Mouse (Mus musculus): ENCODE data around the gene Olfr556.
"Not testable (repeated sequence)": the region's sequence is repeated elsewhere in the genome, so short reads cannot be mapped to it uniquely, and the experiment has no call there.

Olfr556 gene

DNA sequence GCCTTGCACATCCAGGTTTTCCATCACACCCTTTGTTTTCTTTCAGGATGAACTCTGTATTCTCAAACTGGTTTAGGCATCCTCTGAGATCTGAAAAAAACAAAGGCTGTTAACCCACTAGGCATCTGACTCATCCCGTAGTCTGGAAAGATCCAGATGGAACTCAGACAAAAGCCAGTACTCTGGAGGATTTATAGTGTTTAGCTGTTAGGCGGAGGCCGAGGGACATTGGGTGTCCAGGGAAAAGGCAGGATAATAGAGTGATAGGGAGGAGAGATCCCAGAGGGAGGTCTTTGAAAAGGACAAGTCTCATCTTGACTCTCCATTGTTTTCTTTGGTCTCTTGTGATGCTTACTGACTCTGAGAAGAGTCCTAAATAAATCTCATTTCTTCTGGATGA, at the start of gene Olfr556:
Gene Olfr556, plus strand, starts transcription at position 301 of the 400 bp plus-strand sequence.
- DNase-seq (ENCODE audit: extremely low read depth, low read depth, low spot score): no peak

DNA sequence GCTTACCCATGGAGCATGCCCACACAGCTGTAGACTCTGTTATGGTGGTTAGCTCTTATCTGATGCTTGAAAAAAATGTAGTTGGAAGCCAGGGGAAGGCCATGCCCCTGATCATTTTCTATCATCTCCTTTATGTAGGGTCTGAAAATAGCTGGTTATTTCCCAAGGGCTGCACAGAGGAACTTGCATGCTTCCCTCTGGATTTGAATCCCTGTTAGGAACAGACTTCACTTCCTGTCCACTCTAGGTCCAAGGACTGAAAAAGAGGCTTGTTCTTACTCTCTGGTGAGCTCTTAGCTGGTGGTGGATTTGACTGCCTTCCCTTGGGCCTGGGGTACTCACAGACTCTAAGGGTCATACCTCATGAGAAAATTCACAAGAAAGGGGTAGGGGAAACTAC, 46.6 kb upstream of the Olfr556 start, which contains the start of gene Olfr553:
Gene Olfr553, minus strand, starts transcription at position 101 of the 400 bp plus-strand sequence.
- DNase-seq (ENCODE audit: extremely low read depth, low read depth, low spot score): no peak

DNA sequence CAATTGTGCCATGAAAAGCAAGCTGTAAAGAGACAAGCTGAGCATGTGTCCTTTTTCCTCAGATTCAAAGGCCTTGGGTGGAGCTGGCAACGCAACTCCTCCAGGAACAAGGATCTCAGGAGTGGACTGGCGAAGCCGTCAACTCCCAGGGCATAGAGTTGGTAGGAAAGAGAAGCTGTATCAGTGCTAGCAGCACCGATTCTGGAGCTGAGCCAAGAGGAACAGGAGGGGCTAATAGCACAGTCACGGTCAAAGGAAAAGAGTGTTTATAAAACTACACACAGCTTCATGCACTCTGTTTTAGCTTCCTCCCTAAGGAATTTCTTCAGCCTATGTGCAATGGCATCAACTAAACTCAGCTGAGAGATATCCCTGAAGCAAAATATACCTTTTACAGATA, 45.1 kb upstream of the Olfr556 start:
- no peak for DNase-seq (ENCODE audit: extremely low read depth, low read depth, low spot score)

DNA sequence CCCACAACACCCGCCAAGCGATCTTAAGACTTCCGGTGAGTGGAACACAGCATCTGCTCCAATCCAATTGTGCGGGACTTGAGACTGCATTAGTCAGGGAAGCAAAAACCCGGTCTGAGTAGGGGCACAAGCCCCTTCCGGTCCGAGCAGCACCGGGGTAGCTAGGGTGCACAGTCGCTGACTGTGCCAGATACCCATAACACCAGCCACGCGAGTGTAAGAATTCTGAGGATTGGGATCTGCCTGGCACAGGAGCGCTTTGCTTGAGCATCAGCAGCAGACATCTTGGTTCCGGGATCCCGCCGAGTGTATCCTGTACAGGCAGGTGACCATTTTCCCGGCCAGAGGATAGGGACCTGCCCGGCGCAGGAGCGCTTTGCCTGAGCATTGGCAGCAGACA, 44.3 kb upstream of the Olfr556 start:
- not testable (repeated sequence) for DNase-seq (ENCODE audit: extremely low read depth, low read depth, low spot score)

DNA sequence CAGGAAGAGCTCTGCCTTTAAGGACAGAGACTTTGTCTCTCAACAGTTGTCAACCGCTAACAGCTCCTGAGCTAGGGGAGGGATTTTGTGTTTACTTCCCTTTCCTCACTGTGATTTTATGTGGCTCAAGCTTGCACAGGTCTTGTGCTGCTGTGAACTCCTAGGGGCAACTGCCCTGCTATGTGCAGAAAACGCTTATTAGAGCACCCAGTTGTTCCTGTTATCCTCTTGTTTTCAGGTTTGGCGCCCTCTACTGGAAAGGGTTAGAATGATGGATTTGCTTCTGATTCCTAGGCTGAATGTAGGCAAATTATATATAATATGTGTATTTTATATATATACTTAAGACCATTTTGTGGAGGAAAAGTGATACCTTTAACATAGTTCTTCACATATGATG, 28.0 kb upstream of the Olfr556 start:
- DNase-seq (ENCODE audit: extremely low read depth, low read depth, low spot score): no peak

DNA sequence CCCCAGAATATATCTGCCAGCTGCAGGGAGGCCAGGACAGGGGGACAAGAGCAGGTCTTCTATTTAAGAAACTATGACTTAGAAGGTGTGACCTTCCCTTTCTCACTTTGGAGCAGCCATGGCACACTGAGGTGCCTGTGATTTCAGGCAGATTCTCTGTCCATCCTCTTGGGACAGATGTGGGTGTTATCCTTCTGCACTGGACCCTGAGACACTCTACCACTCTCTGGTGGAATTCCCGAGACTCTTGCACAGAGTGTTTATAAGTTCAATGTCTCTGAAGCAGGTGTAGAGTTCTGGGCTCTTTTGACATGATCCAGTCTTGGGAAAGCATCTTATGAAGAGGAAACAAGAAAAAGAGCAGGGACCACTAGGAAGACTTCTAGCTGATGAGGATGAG, 26.6 kb upstream of the Olfr556 start, which contains the start of gene Olfr554:
Gene Olfr554, plus strand, starts transcription at position 301 of the 400 bp plus-strand sequence.
- no peak for DNase-seq (ENCODE audit: extremely low read depth, low read depth, low spot score)

DNA sequence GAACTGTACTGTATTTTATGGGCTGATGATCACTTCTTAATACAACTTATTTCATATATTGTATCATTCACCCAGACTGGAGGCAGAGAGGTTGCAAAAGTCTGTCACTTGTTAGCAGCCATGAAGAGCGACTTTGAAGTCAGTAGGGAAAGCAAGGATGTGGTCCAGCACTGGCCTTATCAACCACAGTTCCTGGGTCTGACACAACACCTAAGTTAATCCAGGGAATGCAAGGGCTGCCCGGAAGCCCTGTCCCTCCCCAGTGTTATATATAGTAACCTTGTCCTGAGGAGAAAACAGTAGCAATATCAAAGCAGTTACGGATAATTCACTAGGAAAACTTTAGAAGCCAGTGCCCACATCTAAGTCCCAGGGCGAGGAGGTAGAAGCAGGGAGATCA, 19.8 kb upstream of the Olfr556 start:
- DNase-seq (ENCODE audit: extremely low read depth, low read depth, low spot score): not testable (repeated sequence)

DNA sequence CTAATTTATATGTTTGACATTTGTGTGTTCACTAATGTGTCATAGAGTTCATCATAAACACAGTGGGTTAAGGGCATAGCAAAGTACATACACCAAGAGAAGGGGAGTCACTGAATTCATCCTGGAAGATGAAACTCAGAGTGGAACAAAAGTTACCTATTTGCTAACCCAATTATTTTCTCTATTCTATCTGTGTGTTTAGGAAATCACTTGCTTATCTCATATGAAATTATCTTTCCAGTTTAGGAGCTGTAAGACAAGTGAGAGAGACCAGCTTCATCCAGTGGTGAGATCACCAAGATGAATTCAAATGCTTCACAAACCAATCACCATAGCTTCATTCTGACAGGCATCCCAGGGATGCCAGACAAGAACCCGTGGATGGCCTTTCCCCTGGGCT, 6.2 kb upstream of the Olfr556 start, which contains the start of gene Olfr555:
Gene Olfr555, plus strand, starts transcription at position 301 of the 400 bp plus-strand sequence.
- no peak for DNase-seq (ENCODE audit: extremely low read depth, low read depth, low spot score)

DNA sequence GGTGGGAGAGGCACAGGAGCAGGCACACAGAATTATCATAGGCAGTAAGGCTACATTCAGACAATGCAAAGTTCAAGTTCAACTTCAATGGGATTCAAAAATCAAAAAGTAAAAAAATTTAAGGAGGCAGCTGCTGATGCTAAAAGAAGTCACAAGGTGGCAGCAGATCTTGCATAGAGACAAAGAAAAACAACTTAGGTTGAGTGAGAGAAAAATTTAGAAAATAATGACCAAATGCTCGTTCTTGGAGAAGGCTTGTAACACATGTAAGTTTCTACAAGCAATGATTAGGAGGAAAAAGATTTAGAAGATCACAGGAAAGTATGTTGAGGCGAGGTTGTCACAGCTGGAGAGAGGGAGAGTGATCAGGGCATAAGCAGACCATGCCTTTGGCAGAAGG, 679 bp downstream of the Olfr556 start:
- no peak for DNase-seq (ENCODE audit: extremely low read depth, low read depth, low spot score)

DNA sequence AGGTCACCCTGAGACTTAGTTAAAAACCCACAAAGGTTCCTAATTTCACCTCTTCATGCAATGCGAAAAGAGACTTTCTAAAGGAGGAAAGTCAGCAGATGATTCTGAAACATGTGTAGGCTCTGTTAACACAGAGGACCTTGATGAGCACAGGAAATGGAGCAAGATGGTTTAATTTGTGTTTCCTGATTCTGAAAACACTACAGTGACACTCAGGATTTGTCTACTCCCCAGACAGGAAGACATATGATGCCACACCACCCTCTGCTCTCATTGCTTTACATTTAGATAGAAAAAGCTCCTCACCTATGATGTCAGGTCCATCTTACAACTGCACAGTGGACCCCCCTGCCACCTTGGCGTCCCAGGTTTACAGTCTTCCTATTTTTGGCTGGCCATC, 11.5 kb downstream of the Olfr556 start:
- no peak for DNase-seq (ENCODE audit: extremely low read depth, low read depth, low spot score)

DNA sequence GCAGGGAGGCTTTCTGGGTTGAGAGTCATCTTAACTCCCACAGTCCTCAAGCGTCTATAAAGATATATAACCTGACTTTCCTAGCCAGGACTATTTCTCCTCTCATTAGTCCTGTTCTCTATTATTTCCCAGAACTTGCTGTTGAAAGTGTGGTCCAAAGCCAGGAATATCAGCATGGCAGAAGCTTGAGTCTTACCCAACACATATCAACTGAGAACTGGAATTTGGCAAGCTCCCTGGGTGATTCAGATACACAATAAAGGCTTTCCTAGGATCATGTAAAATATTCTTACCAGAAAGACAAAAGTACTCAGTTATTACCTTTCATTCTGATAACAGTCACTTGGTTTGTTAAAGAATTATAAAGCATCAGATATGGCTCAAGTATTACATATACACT, 17.2 kb downstream of the Olfr556 start:
- no peak for DNase-seq (ENCODE audit: extremely low read depth, low read depth, low spot score)

DNA sequence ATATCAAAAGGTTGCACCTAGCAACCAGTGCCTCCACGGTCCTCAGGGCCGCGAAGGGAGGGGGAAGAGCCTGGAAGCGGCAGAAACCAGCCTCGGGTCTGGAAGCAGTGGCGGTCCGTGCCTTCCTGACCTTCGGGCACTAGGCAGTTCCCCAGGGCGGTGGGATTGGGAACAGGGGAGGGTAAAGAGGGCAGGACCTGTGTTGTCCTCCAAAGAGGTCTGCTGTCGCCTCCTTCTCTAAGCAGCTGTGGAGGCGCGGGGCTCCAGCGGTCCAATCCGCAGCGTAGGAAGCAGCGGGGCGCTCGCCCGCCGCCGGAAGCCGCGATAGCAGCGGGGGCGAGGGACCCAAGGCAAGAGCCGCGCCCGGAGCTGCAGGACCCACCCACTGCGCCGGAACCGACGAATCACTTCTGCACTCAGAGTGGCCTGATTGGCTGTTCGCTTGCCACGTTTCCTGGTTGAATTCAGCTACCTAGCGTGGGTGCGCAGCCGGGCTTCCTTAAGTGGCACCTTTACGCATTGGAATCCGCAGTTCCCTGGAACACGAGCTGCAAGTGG, 22.3 kb downstream of the Olfr556 start, which contains the start of gene Trim68:
Gene Trim68, minus strand, starts transcription at position 384 of the 558 bp plus-strand sequence.
- peak; percentile 66 for DNase-seq (ENCODE audit: extremely low read depth, low read depth, low spot score)

DNA sequence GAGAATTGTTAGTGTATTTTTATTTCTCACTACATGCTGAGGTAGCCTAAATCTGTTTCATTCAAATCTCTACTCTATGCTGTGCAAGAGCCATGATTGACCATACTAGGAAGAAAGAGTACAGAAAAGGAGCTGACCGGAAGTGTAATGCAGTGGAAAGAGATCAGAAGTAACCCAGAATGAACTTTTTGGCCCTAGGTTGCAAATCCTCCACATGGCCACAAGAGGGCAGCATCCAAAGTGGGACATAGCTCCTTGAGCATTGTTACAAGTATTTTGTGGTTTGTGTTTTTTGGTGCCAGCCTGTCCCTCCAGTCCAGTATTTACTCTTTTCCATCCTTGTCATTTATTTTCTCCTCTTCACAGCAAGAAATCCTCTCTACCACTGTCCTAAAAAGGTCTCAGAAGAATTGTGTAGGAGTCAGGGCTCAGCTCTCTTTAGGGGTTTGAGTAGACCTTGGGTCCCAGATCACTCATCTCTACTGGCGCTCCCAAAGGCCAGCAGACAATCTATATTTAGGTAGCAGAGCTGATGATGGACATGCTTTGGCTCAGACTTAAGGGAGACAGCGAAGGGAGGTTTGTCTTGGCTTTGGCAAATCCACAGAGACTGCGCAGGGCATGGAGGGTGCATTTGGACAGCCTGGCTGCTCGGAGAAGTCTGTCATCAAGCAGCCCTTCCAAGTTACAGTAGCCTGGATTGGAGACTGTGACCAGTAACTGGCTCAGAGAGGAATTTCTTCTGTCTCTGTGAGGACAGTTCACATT, 30.8 kb downstream of the Olfr556 start, which contains the start of gene Olfr557:
Gene Olfr557, plus strand, starts transcription at position 553 of the 768 bp plus-strand sequence.
- DNase-seq (ENCODE audit: extremely low read depth, low read depth, low spot score): no peak

DNA sequence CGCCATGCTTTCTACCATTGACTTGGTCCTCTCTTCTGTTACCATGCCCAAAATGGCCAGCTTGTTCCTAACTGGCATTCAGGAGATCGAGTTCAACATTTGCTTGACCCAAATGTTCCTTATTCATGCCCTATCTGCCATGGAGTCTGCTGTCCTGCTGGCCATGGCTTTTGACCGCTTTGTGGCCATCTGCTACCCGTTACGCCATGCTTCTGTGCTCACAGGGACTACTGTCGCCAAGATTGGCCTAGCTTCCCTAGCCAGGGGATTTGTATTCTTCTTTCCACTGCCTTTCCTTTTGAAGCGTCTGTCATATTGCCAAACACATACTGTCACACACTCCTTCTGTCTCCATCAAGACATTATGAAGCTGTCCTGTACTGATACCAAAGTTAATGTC, 33.8 kb downstream of the Olfr556 start:
- no peak for DNase-seq (ENCODE audit: extremely low read depth, low read depth, low spot score)

DNA sequence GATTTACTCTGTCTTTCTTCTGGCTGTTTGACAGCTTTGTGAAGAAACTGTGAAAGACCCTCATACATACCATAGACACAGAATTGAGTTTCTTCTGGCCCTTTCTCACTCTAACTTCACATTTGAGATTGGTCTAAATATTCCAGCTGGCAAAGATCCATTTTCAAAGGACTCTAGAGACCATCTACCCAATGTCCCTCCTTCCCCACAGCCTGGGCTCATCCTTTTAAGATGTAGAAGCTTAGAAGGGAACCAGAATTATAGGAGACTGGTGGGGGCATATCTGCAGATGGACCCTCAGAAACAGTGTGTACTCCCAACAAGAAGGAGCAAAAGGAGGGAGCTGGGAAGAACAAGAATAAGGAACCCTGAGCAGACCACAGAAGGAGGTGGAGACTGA, 37.2 kb downstream of the Olfr556 start, which contains the start of gene Olfr558:
Gene Olfr558, plus strand, starts transcription at position 301 of the 400 bp plus-strand sequence.
- no peak for DNase-seq (ENCODE audit: extremely low read depth, low read depth, low spot score)

DNA sequence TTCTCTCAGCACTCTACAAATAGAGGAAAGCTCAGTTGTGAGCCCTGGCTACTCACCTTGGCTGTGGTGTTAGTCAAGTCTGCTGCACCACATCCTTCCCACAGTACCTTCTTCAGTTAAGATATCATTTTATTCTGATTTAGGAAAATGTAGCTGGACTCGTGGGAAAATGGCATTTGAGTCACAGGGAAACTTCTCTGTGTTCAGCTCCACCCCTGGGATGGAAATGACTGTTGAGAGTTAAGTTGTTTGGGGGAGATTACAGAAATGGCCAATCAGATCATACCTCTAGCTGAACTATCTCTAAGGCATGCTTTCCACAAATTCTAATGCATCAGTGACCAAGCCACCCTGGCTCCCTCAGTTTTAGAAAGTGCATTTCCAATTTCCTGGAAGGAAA, 54.3 kb downstream of the Olfr556 start, which contains the start of gene Olfr33:
Gene Olfr33, minus strand, starts transcription at position 101 of the 400 bp plus-strand sequence.
- DNase-seq (ENCODE audit: extremely low read depth, low read depth, low spot score): no peak
